Mouse (Mus musculus) lung, adult 18-20 months (tissue): ENCODE results near the gene Sun1.

Experiments used
- DNase-seq, 2 experiments: peaks; one replicate each; pipeline ENCODE4 v3.0.0; 2022; ENCODE audit warnings: mixed read lengths in 2 of 2

The Sun1 gene

GRCm38 (mm10) chr5:139287099-139287498 lies 86.7 kb downstream of the Sun1 start:
- peak in 1 of 2 experiments; percentile 36 for DNase-seq

- DNase-seq = no peak
Observed at GRCm38 (mm10) chr5:139287787-139288186, 87.3 kb downstream of the Sun1 start.

DNA sequence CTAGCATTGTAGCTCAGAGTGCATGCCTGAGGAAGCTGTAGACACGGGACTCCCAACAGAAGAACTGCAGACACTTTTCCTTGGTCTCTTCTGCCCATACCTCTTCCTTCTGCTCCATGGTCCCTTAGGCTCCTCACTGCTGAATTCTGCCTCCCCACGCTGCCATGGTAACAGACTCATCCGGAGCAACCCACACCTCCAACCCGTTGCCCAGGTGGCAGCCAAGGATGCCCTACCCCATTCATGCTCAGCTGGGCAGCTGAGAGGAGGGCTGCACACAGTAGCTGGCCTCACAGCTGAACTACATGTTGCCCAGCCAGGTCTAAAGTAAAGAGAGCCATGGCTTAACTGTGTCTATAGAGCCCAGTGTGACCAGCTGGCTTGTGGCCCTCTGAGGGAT lies 88.2 kb downstream of the Sun1 start:
- DNase-seq = no peak

GRCm38 (mm10) chr5:139290467-139291259 lies 90.2 kb downstream of the Sun1 start:
- DNase-seq = no peak

DNA sequence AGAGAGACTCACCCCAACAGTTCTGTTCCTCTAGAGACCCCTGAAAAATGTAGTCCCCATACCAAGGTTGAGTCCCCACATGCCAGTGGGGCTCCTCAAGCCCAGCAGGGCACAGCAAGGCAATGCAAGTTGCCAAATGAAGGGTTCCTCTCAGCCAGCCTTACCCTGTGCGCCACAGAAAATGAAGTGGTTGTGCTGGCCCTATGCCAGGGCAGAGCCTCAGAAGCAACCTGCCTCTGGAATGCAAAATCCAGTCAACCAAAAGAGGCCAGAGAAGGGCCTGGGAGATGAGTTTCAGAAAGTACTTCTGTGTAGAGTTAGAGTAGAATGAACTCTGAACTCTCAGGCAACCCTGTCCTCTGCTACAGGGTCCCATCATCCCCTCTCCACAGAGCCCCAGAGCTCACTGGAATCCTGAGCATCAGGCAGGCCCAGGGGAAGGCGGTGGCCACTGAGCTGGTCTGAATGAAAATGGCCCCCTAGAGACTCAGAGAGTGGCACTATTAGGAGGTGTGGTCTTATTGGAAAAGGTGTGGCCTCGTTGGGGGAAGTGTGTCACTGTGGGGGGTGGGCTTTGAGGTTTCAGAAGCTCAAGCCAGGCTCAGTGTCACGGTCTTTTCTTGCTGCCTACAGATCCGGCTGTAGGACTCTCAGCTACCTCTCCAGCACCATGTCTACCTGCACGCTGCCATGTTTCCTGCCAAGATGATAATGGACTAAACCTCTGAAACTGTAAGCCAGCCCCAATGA lies 91.5 kb downstream of the Sun1 start:
- no peak for DNase-seq

GRCm38 (mm10) chr5:139294089-139294488 lies 93.7 kb downstream of the Sun1 start:
- no peak for DNase-seq

DNA sequence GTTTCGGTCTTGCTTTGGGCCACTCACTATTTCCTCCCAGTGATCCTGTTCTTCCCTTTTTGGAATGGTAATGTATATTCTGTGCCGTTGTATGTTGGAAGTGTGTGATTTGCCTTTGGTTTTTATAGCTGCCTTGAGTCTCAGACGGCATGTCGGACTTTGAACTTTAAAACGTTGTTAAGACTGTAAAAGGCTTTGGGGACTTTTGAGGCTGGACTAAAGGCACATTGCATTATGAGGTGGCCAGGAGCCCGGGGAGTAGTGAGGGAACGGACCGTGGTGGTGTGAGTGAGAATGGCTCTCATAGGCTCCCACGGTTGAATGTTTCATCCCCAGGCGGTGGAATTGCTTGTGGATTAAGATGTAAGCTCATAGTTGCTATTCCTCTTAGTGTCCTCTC lies 96.7 kb downstream of the Sun1 start:
- DNase-seq = no peak

DNA sequence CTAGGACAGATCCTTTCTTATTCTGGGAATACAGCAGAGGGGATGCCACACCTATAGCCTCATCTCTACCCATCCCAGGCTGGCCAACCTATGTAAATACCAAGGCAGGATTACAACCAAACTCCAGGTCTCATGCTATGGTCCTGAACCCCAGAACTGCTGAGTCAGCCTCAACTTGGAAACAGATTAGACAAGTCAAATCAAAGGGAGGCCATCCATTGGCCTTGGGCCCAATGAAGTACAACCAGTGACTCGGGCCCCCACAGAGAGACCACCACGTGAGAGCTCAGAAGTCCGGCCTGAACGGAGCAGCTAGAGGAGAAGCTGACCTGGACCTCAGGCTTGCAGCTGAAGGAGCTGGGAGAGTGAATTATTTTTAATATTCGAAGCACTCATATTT lies 97.3 kb downstream of the Sun1 start:
- DNase-seq = no peak
